Mouse (Mus musculus) limb, embryonic 13.5 days (tissue): ENCODE data around the gene Ctf1. TPM values are rescaled to one million over a fixed set of nuclear protein-coding genes. Genes with fewer than 3 reads are reported as not detected.

Experiments
- ATAC-seq: fragments of 200-750 bp; cut with Nextera tagmentation; 2 replicates; pipeline ENCODE4 v1.8.0; 2017; ENCODE audit warnings: low read depth, moderate number of reproducible peaks, moderate TSS enrichment; ENCODE audit not compliant: low FRiP score
- H3K27ac ChIP-seq: fragments of 300-500 bp; sonication (generic); 2 replicates; pipeline ENCODE4 v1.5.1; 2015; ENCODE audit warnings: inconsistent platforms, mild to moderate bottlenecking, moderate library complexity
- H3K27me3 ChIP-seq: fragments of 300-500 bp; sonication (generic); 2 replicates; pipeline ENCODE4 v1.6.1; 2015; ENCODE audit warnings: mild to moderate bottlenecking, inconsistent platforms
- H3K36me3 ChIP-seq: fragments of 300-500 bp; sonication (generic); 2 replicates; pipeline ENCODE4 v1.6.1; 2015; ENCODE audit warnings: inconsistent platforms, mild to moderate bottlenecking, moderate library complexity
- H3K4me1 ChIP-seq: fragments of 300-500 bp; sonication (generic); 2 replicates; pipeline ENCODE4 v1.6.1; 2015; ENCODE audit warnings: inconsistent platforms
- H3K4me2 ChIP-seq: fragments of 300-500 bp; sonication (generic); replicated peaks from 2 replicates; pipeline ENCODE4 v1.6.1; 2015; ENCODE audit warnings: inconsistent platforms, mild to moderate bottlenecking, moderate library complexity
- H3K4me3 ChIP-seq: fragments of 300-500 bp; sonication (generic); 2 replicates; pipeline ENCODE4 v1.5.1; 2015; ENCODE audit warnings: moderate library complexity, mild to moderate bottlenecking, inconsistent platforms
- H3K9ac ChIP-seq: fragments of 300-500 bp; sonication (generic); 2 replicates; pipeline ENCODE4 v1.6.1; 2015; ENCODE audit warnings: mild to moderate bottlenecking, inconsistent platforms
- H3K9me3 ChIP-seq: fragments of 300-500 bp; sonication (generic); 2 replicates; pipeline ENCODE4 v1.6.1; 2016; ENCODE audit warnings: inconsistent platforms
- WGBS: fragments of 180-500 bp; shearing (Covaris S2); methylation state at CpG from one replicate; pipeline ENCODE4 v1.1.7; 2015; 5-methylcytosine and 5-hydroxymethylcytosine counted together
- microRNA counts: library from miRNA; unstranded; fragments of <30 nt; microRNA quantifications from one replicate; lab custom pipeline; 2016
- microRNA-seq: library from miRNA; unstranded; fragments of <30 nt; microRNA quantifications from one replicate; pipeline ENCODE4, GENCODE M21; 2016
- polyA plus RNA-seq: library from polyadenylated mRNA; unstranded; fragments of >200 nt; fragmentation: Nextera tagmentation; extraction: Ambion mirVana; gene quantifications from 2 replicates; pipeline ENCODE4 v1.2.1, GENCODE M21; 2015

Ctf1 gene
- polyA plus RNA-seq, 1 experiment from 2014 or later: 28.3 TPM

GRCm38 (mm10) chr7:127763642-127764041 lies 51.1 kb downstream of the Ctf1 start:
- Histone ChIP-seq H3K4me3 (no peak overlapping the region), H3K36me3 (peaks cover 82% of the 10 kb centered on the region), H3K9me3 (no peaks in the 10 kb centered on the region), H3K27me3 (no peaks in the 10 kb centered on the region), H3K9ac (no peak overlapping the region), H3K4me2 (no peak overlapping the region), H3K4me1 (peaks cover 22% of the 10 kb centered on the region), H3K27ac (no peak overlapping the region)
- 93% methylated on average over 4 of the region's 4 CpGs for WGBS
- ATAC-seq: no peak

GRCm38 (mm10) chr7:127765756-127766155 lies 53.2 kb downstream of the Ctf1 start:
- Histone ChIP-seq H3K36me3 (peaks cover 73% of the 10 kb centered on the region), H3K27me3 (no peaks in the 10 kb centered on the region), H3K4me3 (no peak overlapping the region), H3K4me1 (peaks cover 14% of the 10 kb centered on the region), H3K9me3 (no peaks in the 10 kb centered on the region), H3K4me2 (no peak overlapping the region), H3K9ac (no peak overlapping the region), H3K27ac (no peak overlapping the region)
- 86% methylated on average over 2 of the region's 2 CpGs for WGBS
- no peak for ATAC-seq

- Histone ChIP-seq H3K27ac (no peak overlapping the region), H3K4me2 (no peak overlapping the region), H3K36me3 (peaks cover 61% of the 10 kb centered on the region), H3K9ac (no peak overlapping the region), H3K9me3 (no peaks in the 10 kb centered on the region), H3K4me3 (no peak overlapping the region), H3K27me3 (no peaks in the 10 kb centered on the region), H3K4me1 (peaks cover 17% of the 10 kb centered on the region)
- WGBS: 81% methylated on average over 17 of the region's 17 CpGs
- no peak for ATAC-seq
Measured at GRCm38 (mm10) chr7:127766851-127767609, 54.5 kb downstream of the Ctf1 start.

MicroRNAs within 50 kb of the gene (microRNA counts, 519-probe panel; counts per million panel counts)
- 2,570 counts per million, percentile 38 among the panel's probes with 10 or more counts for microRNA mmu-miR-762 (lab: Ali Mortazavi, UCI)

Small RNA genes within 50 kb of the gene (microRNA-seq; reads per million reads assigned to microRNA genes)
- gene Mir762: not detected

Other genes with a start within 250 kb of the Ctf1 start
- gene Fbrs, start 233.5 kb upstream of the Ctf1 start, polyA plus RNA-seq: 15.0 and 15.3 TPM in 2 replicates
- 48.3 and 49.7 TPM in 2 replicates for gene Srcap, start 200.8 kb upstream of the Ctf1 start, polyA plus RNA-seq
- 18.3 and 18.9 TPM in 2 replicates for gene Gm42715, start 193.2 kb upstream of the Ctf1 start, polyA plus RNA-seq
- 6.4 and 8.8 TPM in 2 replicates for gene Tmem265, start 151.3 kb upstream of the Ctf1 start, polyA plus RNA-seq
- gene Phkg2, start 139.4 kb upstream of the Ctf1 start, polyA plus RNA-seq: 39.0 and 42.2 TPM in 2 replicates
- gene Ccdc189, start 124.1 kb upstream of the Ctf1 start, polyA plus RNA-seq: 9.2 and 9.6 TPM in 2 replicates
- gene Rnf40, start 124.0 kb upstream of the Ctf1 start, polyA plus RNA-seq: 51.6 and 54.9 TPM in 2 replicates
- gene Zfp629, start 96.9 kb upstream of the Ctf1 start, polyA plus RNA-seq: 16.2 and 19.2 TPM in 2 replicates
- 82.3 and 85.8 TPM in 2 replicates for gene Bcl7c, start 3.8 kb upstream of the Ctf1 start, polyA plus RNA-seq
- gene Ctf2, start 19.4 kb downstream of the Ctf1 start, polyA plus RNA-seq: 0.46 and 0.50 TPM in 2 replicates
- gene Fbxl19, start 31.8 kb downstream of the Ctf1 start, polyA plus RNA-seq: 6.7 TPM in 2 replicates
- 20.1 and 20.8 TPM in 2 replicates for gene Orai3, start 57.1 kb downstream of the Ctf1 start, polyA plus RNA-seq
- gene Setd1a, start 63.9 kb downstream of the Ctf1 start, polyA plus RNA-seq: 28.1 and 30.8 TPM in 2 replicates
- not detected in 2 replicates for gene Gm49388, start 72.9 kb downstream of the Ctf1 start, polyA plus RNA-seq
- gene Hsd3b7, start 87.9 kb downstream of the Ctf1 start, polyA plus RNA-seq: 11.2 and 11.3 TPM in 2 replicates
- 53.2 and 55.6 TPM in 2 replicates for gene Stx4a, start 111.6 kb downstream of the Ctf1 start, polyA plus RNA-seq
- 7.7 and 8.1 TPM in 2 replicates for gene Stx1b, start 111.8 kb downstream of the Ctf1 start, polyA plus RNA-seq
- gene Zfp646, start 163.5 kb downstream of the Ctf1 start, polyA plus RNA-seq: 10.5 and 11.6 TPM in 2 replicates
- 23.0 and 24.4 TPM in 2 replicates for gene Zfp668, start 164.1 kb downstream of the Ctf1 start, polyA plus RNA-seq
- gene Prss53, start 178.2 kb downstream of the Ctf1 start, polyA plus RNA-seq: 1.9 and 2.1 TPM in 2 replicates
- not detected in 2 replicates for gene Gm21974, start 182.7 kb downstream of the Ctf1 start, polyA plus RNA-seq
- 159 and 174 TPM in 2 replicates for gene Vkorc1, start 182.9 kb downstream of the Ctf1 start, polyA plus RNA-seq
- 84.9 and 85.3 TPM in 2 replicates for gene Bckdk, start 191.3 kb downstream of the Ctf1 start, polyA plus RNA-seq
- gene Kat8, start 199.8 kb downstream of the Ctf1 start, polyA plus RNA-seq: 44.2 and 47.8 TPM in 2 replicates
- gene Prss8, start 217.4 kb downstream of the Ctf1 start, polyA plus RNA-seq: 4.4 and 5.7 TPM in 2 replicates
- gene Prss36, start 234.0 kb downstream of the Ctf1 start, polyA plus RNA-seq: 9.6 and 11.9 TPM in 2 replicates